Mouse (Mus musculus) cortical plate, adult 2 months (tissue): ENCODE data around the gene B4galt1.

Experiments
- CTCF ChIP-seq: fragments of 200-500 bp; IDR thresholded peaks from 2 replicates; pipeline ENCODE4 v1.5.1; 2011; ENCODE audit warnings: mild to moderate bottlenecking, control low read depth, low read length; ENCODE audit not compliant: insufficient read depth; ENCODE audit errors: extremely low read depth
- POLR2A ChIP-seq: fragments of 200-500 bp; IDR thresholded peaks from 2 replicates; pipeline ENCODE4 v1.6.1; 2011; ENCODE audit warnings: mild to moderate bottlenecking, low read length, control low read depth; ENCODE audit not compliant: insufficient read depth; ENCODE audit errors: extremely low read depth

GRCm38 (mm10) chr4:40828910-40829309 lies 24.9 kb downstream of the B4galt1 start:
- no peak for TF ChIP-seq CTCF
- no peak for TF ChIP-seq POLR2A
